Mouse (Mus musculus): Measurements from ENCODE around the gene Galnt10.

Galnt10 gene

GRCm38 (mm10) chr11:57690836-57691235 is 45.6 kb downstream of the Galnt10 start:
- DNase-seq: no peak

- DNase-seq: no peak
Observed at GRCm38 (mm10) chr11:57691939-57692338, 46.7 kb downstream of the Galnt10 start.

- DNase-seq: no peak
Observed at GRCm38 (mm10) chr11:57692726-57693125, 47.5 kb downstream of the Galnt10 start.

- DNase-seq: no peak
Observed at GRCm38 (mm10) chr11:57694486-57694885, 49.2 kb downstream of the Galnt10 start.

- peak; percentile 79 for DNase-seq
Observed at GRCm38 (mm10) chr11:57696207-57696676, 51.0 kb downstream of the Galnt10 start.

GRCm38 (mm10) chr11:57696807-57697251 is 51.6 kb downstream of the Galnt10 start:
- peak; percentile 63 for DNase-seq

- DNase-seq: no peak
Observed at GRCm38 (mm10) chr11:57700114-57700513, 54.9 kb downstream of the Galnt10 start.

GRCm38 (mm10) chr11:57701193-57701925 is 56.1 kb downstream of the Galnt10 start:
- no peak for DNase-seq

GRCm38 (mm10) chr11:57701956-57702355 is 56.7 kb downstream of the Galnt10 start:
- DNase-seq: no peak

GRCm38 (mm10) chr11:57706620-57707019 is 61.4 kb downstream of the Galnt10 start:
- no peak for DNase-seq

GRCm38 (mm10) chr11:57707114-57707798 is 62.0 kb downstream of the Galnt10 start:
- DNase-seq: no peak

- no peak for DNase-seq
Observed at GRCm38 (mm10) chr11:57708174-57709154, 63.2 kb downstream of the Galnt10 start.

- DNase-seq: no peak
Observed at GRCm38 (mm10) chr11:57713960-57714359, 68.7 kb downstream of the Galnt10 start.

- peak; percentile 68 for DNase-seq
Observed at GRCm38 (mm10) chr11:57716721-57717120, 71.5 kb downstream of the Galnt10 start.

GRCm38 (mm10) chr11:57717432-57717831 is 72.2 kb downstream of the Galnt10 start:
- no peak for DNase-seq

- DNase-seq: no peak
Observed at GRCm38 (mm10) chr11:57718081-57718480, 72.8 kb downstream of the Galnt10 start.

GRCm38 (mm10) chr11:57719631-57720030 is 74.4 kb downstream of the Galnt10 start:
- peak; percentile 56 for DNase-seq

GRCm38 (mm10) chr11:57720076-57720475 is 74.8 kb downstream of the Galnt10 start:
- DNase-seq: no peak

- no peak for DNase-seq
Observed at GRCm38 (mm10) chr11:57724791-57725463, 79.7 kb downstream of the Galnt10 start.

- no peak for DNase-seq
Observed at GRCm38 (mm10) chr11:57725926-57726325, 80.7 kb downstream of the Galnt10 start.

GRCm38 (mm10) chr11:57727303-57727969 is 82.2 kb downstream of the Galnt10 start:
- DNase-seq: peak; percentile 86
